Mouse (Mus musculus) lung, postnatal 0 days (tissue): ENCODE data around the gene Ldlrad1. TPM values are rescaled to one million over a fixed set of nuclear protein-coding genes. Genes with fewer than 3 reads are reported as not detected.

Source experiments
- ATAC-seq: fragments of 200-750 bp; cut with Nextera tagmentation; 2 replicates; pipeline ENCODE4 v1.8.0; 2017; ENCODE audit warnings: moderate library complexity
- DNase-seq: peaks from one replicate; pipeline ENCODE4 v3.0.0-alpha.2; 2016; ENCODE audit warnings: low spot score
- H3K27ac ChIP-seq: fragments of 300-500 bp; sonication (generic); 2 replicates; pipeline ENCODE4 v1.5.1; 2014; ENCODE audit warnings: antibody characterized with exemption, mild to moderate bottlenecking, low read length, mixed read lengths
- H3K27me3 ChIP-seq: fragments of 300-500 bp; sonication (generic); replicated peaks from 2 replicates; pipeline ENCODE4 v1.6.1; 2014; ENCODE audit warnings: low read length, mixed read lengths; ENCODE audit not compliant: insufficient read depth
- H3K36me3 ChIP-seq: fragments of 300-500 bp; sonication (generic); 2 replicates; pipeline ENCODE4 v1.6.1; 2014; ENCODE audit warnings: low read length, mixed read lengths; ENCODE audit not compliant: insufficient read depth
- H3K4me1 ChIP-seq: fragments of 300-500 bp; sonication (generic); 2 replicates; pipeline ENCODE4 v1.6.1; 2014; ENCODE audit warnings: antibody characterized with exemption, low read depth, low read length, mixed read lengths; ENCODE audit not compliant: insufficient read depth
- H3K4me2 ChIP-seq: fragments of 300-500 bp; sonication (generic); replicated peaks from 2 replicates; pipeline ENCODE4 v1.6.1; 2014; ENCODE audit warnings: low read depth, mild to moderate bottlenecking, low read length, moderate library complexity, mixed read lengths
- H3K4me3 ChIP-seq: fragments of 300-500 bp; sonication (generic); 2 replicates; pipeline ENCODE4 v1.5.1; 2014; ENCODE audit warnings: low read depth, low read length
- H3K9ac ChIP-seq: fragments of 300-500 bp; sonication (generic); replicated peaks from 2 replicates; pipeline ENCODE4 v1.6.1; 2014; ENCODE audit warnings: low read depth, mild to moderate bottlenecking
- H3K9me3 ChIP-seq: fragments of 300-500 bp; sonication (generic); 2 replicates; pipeline ENCODE4 v1.6.1; 2016; ENCODE audit warnings: low read length, mixed read lengths
- CTCF ChIP-seq: IDR thresholded peaks from 2 replicates; pipeline ENCODE4 v1.5.1; 2016; ENCODE audit warnings: antibody characterized with exemption, mild to moderate bottlenecking
- EP300 ChIP-seq: IDR thresholded peaks from 2 replicates; pipeline ENCODE4 v1.6.1; 2016; ENCODE audit warnings: antibody characterized with exemption, mild to moderate bottlenecking, control low read depth
- WGBS: fragments of 180-500 bp; shearing (Covaris S2); extraction: QIAGEN DNeasy Blood & Tissue Kit; methylation state at CpG from one replicate; pipeline ENCODE4 v1.1.7; 2014; 5-methylcytosine and 5-hydroxymethylcytosine counted together
- polyA plus RNA-seq: library from polyadenylated mRNA; unstranded; fragments of >200 nt; fragmentation: Nextera tagmentation; extraction: Ambion mirVana; gene quantifications from 2 replicates; pipeline ENCODE4 v1.2.1, GENCODE M21; 2015

Gene Ldlrad1
- polyA plus RNA-seq, 1 experiment from 2014 or later: 3.5 TPM

DNA sequence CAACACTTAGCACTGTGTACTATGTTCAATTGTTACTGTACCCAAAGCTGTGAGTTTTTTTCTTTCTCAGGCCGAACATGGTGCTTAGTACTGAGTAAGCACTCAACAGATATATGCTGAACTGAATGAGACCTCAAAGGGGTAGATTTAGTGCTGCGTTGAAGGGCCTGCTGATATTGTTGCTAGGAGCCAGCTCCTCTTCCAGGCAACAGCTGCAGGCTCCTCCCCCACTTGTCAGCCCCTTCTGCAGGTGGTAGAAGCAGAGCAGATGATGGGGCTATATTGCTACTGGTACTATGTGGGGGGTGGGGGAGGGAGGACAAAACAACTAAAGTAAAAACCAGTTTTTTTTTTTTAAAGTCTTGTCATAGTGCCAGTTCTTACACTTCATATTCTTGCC, 40.5 kb downstream of the Ldlrad1 start:
- no peaks in the 10 kb centered on the region for H3K36me3 ChIP-seq
- H3K4me2 ChIP-seq: no peak overlapping the region
- no peak for TF ChIP-seq EP300
- TF ChIP-seq CTCF: no peak
- H3K4me3 ChIP-seq: no peak overlapping the region
- 29% methylated on average over 2 of the region's 2 CpGs for WGBS
- peaks cover 18% of the 10 kb centered on the region for H3K4me1 ChIP-seq
- H3K9ac ChIP-seq: no peak overlapping the region
- no peaks in the 10 kb centered on the region for H3K27me3 ChIP-seq
- no peak overlapping the region for H3K27ac ChIP-seq
- H3K9me3 ChIP-seq: no peaks in the 10 kb centered on the region
- peak; percentile 74 for DNase-seq
- 0 out of 2 replicates have a peak, but pooled peaks have one; percentile 2 for ATAC-seq

DNA sequence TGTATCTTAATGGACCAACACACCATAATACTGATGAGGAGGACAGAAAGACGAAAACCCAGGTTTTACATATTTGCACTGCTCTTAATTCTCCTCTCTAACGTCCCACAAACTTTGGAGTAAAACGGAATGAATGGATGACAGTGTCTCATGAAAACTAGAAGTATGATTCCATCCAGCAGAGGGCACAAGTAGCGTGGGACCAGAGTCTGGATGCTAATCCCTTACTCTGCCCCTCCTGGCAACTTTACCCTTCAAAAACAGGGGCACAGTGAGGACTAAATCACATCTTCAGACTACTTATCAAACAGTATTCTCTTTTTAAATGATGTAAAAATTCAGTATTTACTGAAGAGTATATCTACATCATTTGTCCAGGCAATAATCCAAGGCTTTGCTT, 41.5 kb downstream of the Ldlrad1 start:
- whole genome bisulfite sequencing: 16% methylated on average over 4 of the region's 4 CpGs

DNA sequence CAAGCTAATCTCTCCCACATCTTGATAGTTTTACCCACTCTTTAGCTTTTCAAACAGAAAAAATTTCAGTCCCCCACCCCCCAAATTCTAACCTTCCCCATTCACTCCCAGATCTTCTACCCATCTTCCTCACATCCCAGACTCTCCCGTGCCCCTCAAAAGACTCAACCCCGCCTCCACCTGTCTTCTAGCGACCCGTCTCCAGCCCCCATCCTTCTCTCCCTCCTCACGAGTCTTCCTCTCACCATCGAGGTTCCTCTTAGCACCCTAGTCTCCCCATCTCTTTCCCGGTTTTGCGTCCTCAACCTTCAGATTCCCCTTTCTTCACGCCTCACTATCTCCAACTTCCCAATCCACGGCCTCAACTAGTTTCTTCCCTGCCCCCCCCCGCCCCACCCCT, 43.5 kb downstream of the Ldlrad1 start:
- Histone ChIP-seq H3K9ac (peak overlapping the region; percentile 53; the same call in 1 of the 2 replicates), H3K36me3 (no peaks in the 10 kb centered on the region), H3K4me1 (peaks cover 12% of the 10 kb centered on the region), H3K27ac (0 out of 2 replicates have a peak overlapping the region, but pooled peaks have one; percentile 52), H3K4me2 (peak overlapping the region; percentile 95), H3K4me3 (peak overlapping the region; percentile 73), H3K27me3 (no peaks in the 10 kb centered on the region), H3K9me3 (no peaks in the 10 kb centered on the region)
- WGBS: 2% methylated on average over 10 of the region's 11 CpGs
- ATAC-seq (no peak), DNase-seq (no peak)
- no peak for TF ChIP-seq CTCF
- no peak for TF ChIP-seq EP300

More for the DNA sequence above, 41.5 kb downstream of the Ldlrad1 start:
- H3K4me1 ChIP-seq: peaks cover 13% of the 10 kb centered on the region
- TF ChIP-seq CTCF (peak; percentile 88), EP300 (no peak)
- DNase-seq (peak; percentile 68), ATAC-seq (no peak)
- no peak overlapping the region for H3K27ac ChIP-seq
- H3K36me3 ChIP-seq: no peaks in the 10 kb centered on the region
- no peaks in the 10 kb centered on the region for H3K27me3 ChIP-seq
- H3K4me3 ChIP-seq: no peak overlapping the region
- H3K9me3 ChIP-seq: no peaks in the 10 kb centered on the region
- no peak overlapping the region for H3K4me2 ChIP-seq
- no peak overlapping the region for H3K9ac ChIP-seq

DNA sequence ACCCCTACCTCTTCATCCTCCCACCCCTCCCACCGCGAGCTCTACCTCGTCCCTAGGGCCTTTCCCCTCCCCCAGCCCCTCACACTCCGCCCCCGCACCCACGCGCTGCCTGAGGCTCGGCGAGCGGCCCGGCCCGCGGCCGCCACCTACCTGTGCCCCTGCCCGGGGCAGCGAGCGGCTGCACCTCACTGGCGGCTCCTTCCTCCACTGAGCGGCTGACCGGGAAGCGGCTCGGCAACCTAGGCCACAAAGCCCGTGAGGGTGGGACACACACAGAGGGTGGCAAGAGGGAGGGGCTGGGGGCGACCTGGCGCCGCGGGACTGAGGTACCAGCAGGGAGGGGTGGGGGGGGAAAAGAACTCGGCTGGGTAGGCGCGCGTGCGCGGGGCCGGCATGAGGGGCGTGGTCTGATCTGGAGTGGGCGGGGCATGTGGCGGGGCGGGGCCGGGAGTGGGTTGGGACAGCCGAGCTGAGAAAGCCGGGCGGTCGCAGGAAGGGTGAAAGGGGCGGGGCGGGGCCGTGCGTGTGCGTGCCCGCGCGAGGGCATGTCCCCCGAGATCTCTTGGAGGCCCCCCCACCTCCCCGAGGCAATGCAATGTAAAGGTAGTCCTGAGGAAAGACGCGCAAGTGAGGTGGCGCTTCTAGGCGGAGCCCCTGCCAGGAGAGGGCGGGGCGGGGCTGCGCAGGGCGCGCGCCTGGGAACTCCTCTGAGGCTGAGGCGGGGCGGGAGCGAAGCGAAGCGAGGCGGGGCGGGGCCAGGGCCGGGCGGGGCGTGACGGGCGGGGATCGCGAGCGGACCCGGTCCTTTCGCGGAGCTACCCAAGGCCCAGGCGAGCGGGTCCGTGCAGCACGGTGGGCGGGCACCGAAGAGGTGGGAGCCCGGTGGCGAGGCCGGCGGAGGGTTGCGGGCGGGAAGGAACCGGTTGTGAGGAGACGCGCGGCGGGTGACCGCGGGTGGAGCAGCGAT, 44.4 kb downstream of the Ldlrad1 start, which contains the start of the genes Lrrc42 and Hspb11:
TSS of gene Lrrc42 (minus strand) at position 408 of the 967 bp plus-strand sequence.
TSS of gene Hspb11 (plus strand) at position 469 of the 967 bp plus-strand sequence.
- WGBS: 2% methylated on average over 66 of the region's 101 CpGs
- H3K27ac ChIP-seq: peak within 1 kb of the TSS; percentile 72
- H3K4me2 ChIP-seq: peak within 1 kb of the TSS; percentile 95
- H3K36me3 ChIP-seq: no peaks in the 10 kb centered on the region
- H3K4me1 ChIP-seq: peaks cover 5% of the 10 kb centered on the region; the same call in 1 of the 2 replicates
- DNase-seq: peak; percentile 98
- H3K4me3 ChIP-seq: peak within 1 kb of the TSS; percentile 73
- H3K9ac ChIP-seq: peak within 1 kb of the TSS; percentile 72
- ATAC-seq: peak; percentile 96
- no peaks in the 10 kb centered on the region for H3K27me3 ChIP-seq
- peak; percentile 66 for TF ChIP-seq CTCF
- no peak for TF ChIP-seq EP300
- no peaks in the 10 kb centered on the region for H3K9me3 ChIP-seq

DNA sequence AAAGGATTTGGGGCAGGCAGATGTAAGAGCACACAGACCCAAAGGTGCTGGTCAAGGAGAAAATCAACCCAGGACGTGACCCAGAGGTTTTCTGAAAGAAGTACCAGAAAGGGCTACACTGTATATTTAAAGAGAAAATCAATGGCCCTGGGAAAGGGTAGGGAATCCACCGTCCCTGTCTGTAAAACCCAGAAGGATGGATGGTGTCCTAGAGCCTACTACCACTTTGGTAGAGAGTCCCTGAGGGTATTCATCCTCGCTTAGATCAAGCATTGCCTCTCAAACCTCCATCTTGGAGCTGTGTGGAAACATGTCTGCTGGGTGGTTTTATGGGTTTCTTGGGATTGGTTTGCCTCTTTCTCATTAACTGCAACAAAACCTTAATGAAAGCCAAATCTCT, 45.4 kb downstream of the Ldlrad1 start:
- Histone ChIP-seq H3K27ac (peak overlapping the region; percentile 72; the same call in 1 of the 2 replicates), H3K4me1 (peaks cover 5% of the 10 kb centered on the region; the same call in 1 of the 2 replicates), H3K27me3 (no peaks in the 10 kb centered on the region), H3K9ac (peak overlapping the region; percentile 72), H3K9me3 (no peaks in the 10 kb centered on the region), H3K4me2 (peak overlapping the region; percentile 49), H3K4me3 (peak overlapping the region; percentile 73), H3K36me3 (no peaks in the 10 kb centered on the region)
- no peak for TF ChIP-seq EP300
- DNase-seq: no peak
- no peak for ATAC-seq
- 20% methylated on average over 3 of the region's 3 CpGs for WGBS

DNA sequence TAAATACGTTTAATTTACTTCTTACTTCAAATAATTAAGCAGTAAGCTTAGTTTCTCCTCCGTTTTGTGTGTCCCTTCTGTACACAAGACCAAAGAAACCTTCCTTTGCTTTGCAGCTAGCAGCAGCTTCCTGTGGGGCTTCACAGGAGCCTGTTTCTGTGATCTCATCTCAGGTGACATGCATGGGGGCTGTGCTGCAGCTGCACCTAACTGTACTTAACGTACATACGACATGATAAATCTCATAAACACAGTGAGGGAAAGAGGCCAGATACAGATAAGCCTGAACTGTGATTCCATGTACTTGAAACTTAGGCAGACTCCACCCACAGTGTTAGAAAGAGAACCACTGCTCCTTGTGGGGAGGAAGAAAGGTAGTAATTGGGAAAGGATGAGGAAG, 51.0 kb downstream of the Ldlrad1 start:
- H3K9ac ChIP-seq: no peak overlapping the region
- no peak for ATAC-seq
- no peak overlapping the region for H3K4me3 ChIP-seq
- 36% methylated on average over 4 of the region's 4 CpGs for WGBS
- no peak for TF ChIP-seq EP300
- no peak for TF ChIP-seq CTCF
- DNase-seq: no peak
- no peaks in the 10 kb centered on the region for H3K27me3 ChIP-seq
- H3K4me2 ChIP-seq: no peak overlapping the region
- no peaks in the 10 kb centered on the region for H3K36me3 ChIP-seq
- H3K9me3 ChIP-seq: no peaks in the 10 kb centered on the region
- H3K4me1 ChIP-seq: no peaks in the 10 kb centered on the region
- H3K27ac ChIP-seq: no peak overlapping the region

Other genes with a start within 250 kb of the Ldlrad1 start
- gene Mrpl37, start 142.3 kb upstream of the Ldlrad1 start, polyA plus RNA-seq: 48.4 and 53.4 TPM in 2 replicates
- gene Cyb5rl, start 142.2 kb upstream of the Ldlrad1 start, polyA plus RNA-seq: 4.9 and 5.4 TPM in 2 replicates
- 0.08 and 0.14 TPM in 2 replicates for gene Cdcp2, start 112.3 kb upstream of the Ldlrad1 start, polyA plus RNA-seq
- gene Tmem59, start 30.8 kb upstream of the Ldlrad1 start, polyA plus RNA-seq: 790 and 798 TPM in 2 replicates
- 20.7 and 22.0 TPM in 2 replicates for gene Tceanc2, start 30.1 kb upstream of the Ldlrad1 start, polyA plus RNA-seq
- 37.8 and 41.3 TPM in 2 replicates for gene Lrrc42, start 44.4 kb downstream of the Ldlrad1 start, polyA plus RNA-seq
- 44.6 and 51.3 TPM in 2 replicates for gene Hspb11, start 44.4 kb downstream of the Ldlrad1 start, polyA plus RNA-seq
- 0.33 and 0.82 TPM in 2 replicates for gene Dio1, start 98.0 kb downstream of the Ldlrad1 start, polyA plus RNA-seq
- 71.7 and 76.3 TPM in 2 replicates for gene Yipf1, start 105.2 kb downstream of the Ldlrad1 start, polyA plus RNA-seq
- gene Ndc1, start 158.6 kb downstream of the Ldlrad1 start, polyA plus RNA-seq: 4.6 and 4.7 TPM in 2 replicates
- 0.52 and 0.76 TPM in 2 replicates for gene Glis1, start 225.4 kb downstream of the Ldlrad1 start, polyA plus RNA-seq